Mouse (Mus musculus) MEL (cell line): ENCODE measurements around the gene Best1. TPM values are rescaled to one million over a fixed set of nuclear protein-coding genes. Genes with fewer than 3 reads are reported as not detected.

Experiments
- DNase-seq: peaks from one replicate; pipeline ENCODE4 v3.0.0; 2011; ENCODE audit warnings: low read depth, low spot score
- H3K27ac ChIP-seq: 2 replicates; pipeline ENCODE4 v1.5.1; 2012; ENCODE audit warnings: low read depth, mild to moderate bottlenecking, control low read depth, low read length, moderate library complexity; ENCODE audit not compliant: control insufficient read depth
- H3K27me3 ChIP-seq, 2 experiments: fragments of 150-350 bp in 1 of 2; sonication (generic) in 1 of 2; 2 replicates each; pipeline ENCODE4 v1.6.1; 2012; ENCODE audit warnings: low read length in 2 of 2, mild to moderate bottlenecking in 2 of 2, improper control_type of control experiment in 1 of 2, moderate library complexity in 1 of 2; ENCODE audit not compliant: insufficient read depth in 2 of 2, control insufficient read depth in 1 of 2
- H3K36me3 ChIP-seq, 2 experiments: 2 replicates each; pipeline ENCODE4 v1.6.1; 2012 to 2014; ENCODE audit warnings: low read length in 2 of 2, improper control_type of control experiment in 1 of 2, inconsistent platforms in 1 of 2, mild to moderate bottlenecking in 1 of 2; ENCODE audit not compliant: insufficient read depth in 2 of 2, control insufficient read depth in 1 of 2
- H3K4me1 ChIP-seq, 2 experiments: fragments of 150-350 bp in 1 of 2; sonication (generic) in 1 of 2; 2 replicates each; pipeline ENCODE4 v1.6.1; 2012; ENCODE audit warnings: low read length in 2 of 2, improper control_type of control experiment in 1 of 2, mild to moderate bottlenecking in 1 of 2; ENCODE audit not compliant: insufficient read depth in 2 of 2, control insufficient read depth in 1 of 2
- H3K4me3 ChIP-seq, 2 experiments: fragments of 150-350 bp in 1 of 2; sonication (generic) in 1 of 2; 2 replicates each; pipeline ENCODE4 v1.5.1; 2012; ENCODE audit warnings: low read depth in 2 of 2, low read length in 2 of 2, mild to moderate bottlenecking in 2 of 2, moderate library complexity in 2 of 2, control low read depth in 1 of 2, improper control_type of control experiment in 1 of 2; ENCODE audit not compliant: control insufficient read depth in 1 of 2, insufficient read depth in 1 of 2
- H3K79me2 ChIP-seq: 2 replicates; pipeline ENCODE4 v1.6.1; 2012; ENCODE audit warnings: mild to moderate bottlenecking, low read length, moderate library complexity; ENCODE audit not compliant: control insufficient read depth, poor library complexity, insufficient read depth
- H3K9ac ChIP-seq: 2 replicates; pipeline ENCODE4 v1.6.1; 2012; ENCODE audit warnings: low read depth, mild to moderate bottlenecking, control low read depth, low read length, moderate library complexity; ENCODE audit not compliant: control insufficient read depth, poor library complexity, severe bottlenecking
- H3K9me3 ChIP-seq: fragments of 150-350 bp; sonication (generic); replicated peaks from 2 replicates; pipeline ENCODE4 v1.6.1; 2012; ENCODE audit warnings: mild to moderate bottlenecking, low read length, improper control_type of control experiment, moderate library complexity; ENCODE audit not compliant: insufficient read depth
- CHD2 ChIP-seq: IDR thresholded peaks from 2 replicates; pipeline ENCODE4 v1.6.1; 2011; ENCODE audit warnings: low read length, improper control_type of control experiment
- E2F4 ChIP-seq: IDR thresholded peaks from 2 replicates; pipeline ENCODE4 v1.6.1; 2011; ENCODE audit warnings: low read depth, low read length, improper control_type of control experiment, borderline replicate concordance
- ELF1 ChIP-seq: IDR thresholded peaks from 2 replicates; pipeline ENCODE4 v1.6.1; 2014; ENCODE audit warnings: low read depth, mild to moderate bottlenecking, inconsistent platforms, low read length, improper control_type of control experiment, moderate library complexity
- GABPA ChIP-seq: IDR thresholded peaks from 2 replicates; pipeline ENCODE4 v1.6.1; 2012; ENCODE audit warnings: low read depth, mild to moderate bottlenecking, inconsistent platforms, low read length, improper control_type of control experiment, moderate library complexity
- GATA1 ChIP-seq: IDR thresholded peaks from 2 replicates; pipeline ENCODE4 v1.6.1; 2011; ENCODE audit warnings: low read depth, low read length, improper control_type of control experiment
- HCFC1 ChIP-seq: IDR thresholded peaks from 2 replicates; pipeline ENCODE4 v1.6.1; 2012; ENCODE audit warnings: low read depth, mild to moderate bottlenecking, inconsistent platforms, low read length, improper control_type of control experiment, moderate library complexity
- KAT2A ChIP-seq: conservative IDR thresholded peaks from 2 replicates; pipeline ENCODE4 v1.6.1; 2012; ENCODE audit warnings: low read depth, low read length, improper control_type of control experiment, inconsistent platforms
- MAFK ChIP-seq: IDR thresholded peaks from 2 replicates; pipeline ENCODE4 v1.6.1; 2011; ENCODE audit warnings: low read depth, mild to moderate bottlenecking, low read length, improper control_type of control experiment, borderline replicate concordance
- MAX ChIP-seq: IDR thresholded peaks from 2 replicates; pipeline ENCODE4 v1.6.1; 2011; ENCODE audit warnings: low read length, improper control_type of control experiment
- MAZ ChIP-seq: IDR thresholded peaks from 2 replicates; pipeline ENCODE4 v1.6.1; 2012; ENCODE audit warnings: low read depth, mild to moderate bottlenecking, inconsistent platforms, low read length, improper control_type of control experiment
- MEF2A ChIP-seq: IDR thresholded peaks from 2 replicates; pipeline ENCODE4 v1.6.1; 2014; ENCODE audit warnings: low read depth, mild to moderate bottlenecking, inconsistent platforms, low read length, improper control_type of control experiment; ENCODE audit not compliant: poor library complexity, insufficient replicate concordance, severe bottlenecking; ENCODE audit errors: extremely low read depth
- MYB ChIP-seq: IDR thresholded peaks from 2 replicates; pipeline ENCODE4 v1.6.1; 2011; ENCODE audit warnings: mild to moderate bottlenecking, low read depth, low read length, improper control_type of control experiment
- NELFE ChIP-seq: IDR thresholded peaks from 2 replicates; pipeline ENCODE4 v1.6.1; 2011; ENCODE audit warnings: low read depth, low read length, improper control_type of control experiment
- POLR2A ChIP-seq, 2 experiments: IDR thresholded peaks; 2 replicates each; pipeline ENCODE4 v1.6.1; 2011 to 2012; ENCODE audit warnings: low read length in 2 of 2, mild to moderate bottlenecking in 2 of 2, control low read depth in 1 of 2, improper control_type of control experiment in 1 of 2, low read depth in 1 of 2, moderate library complexity in 1 of 2; ENCODE audit not compliant: control insufficient read depth in 1 of 2, insufficient read depth in 1 of 2, poor library complexity in 1 of 2
- POLR2AphosphoS5 ChIP-seq: IDR thresholded peaks from 2 replicates; pipeline ENCODE4 v1.6.1; 2012; ENCODE audit warnings: low read depth, borderline replicate concordance, mild to moderate bottlenecking, inconsistent platforms, low read length, moderate library complexity, mixed read lengths
- RCOR1 ChIP-seq: IDR thresholded peaks from 2 replicates; pipeline ENCODE4 v1.6.1; 2012; ENCODE audit warnings: low read depth, mild to moderate bottlenecking, inconsistent platforms, low read length, improper control_type of control experiment
- SIN3A ChIP-seq: IDR thresholded peaks from 2 replicates; pipeline ENCODE4 v1.6.1; 2012; ENCODE audit warnings: low read length, improper control_type of control experiment, inconsistent platforms
- SMC3 ChIP-seq: IDR thresholded peaks from 2 replicates; pipeline ENCODE4 v1.6.1; 2011; ENCODE audit warnings: low read depth, low read length, improper control_type of control experiment
- TAL1 ChIP-seq: IDR thresholded peaks from 2 replicates; pipeline ENCODE4 v1.6.1; 2012; ENCODE audit warnings: mild to moderate bottlenecking, inconsistent platforms, low read length, moderate library complexity, mixed read lengths
- TCF12 ChIP-seq: IDR thresholded peaks from 2 replicates; pipeline ENCODE4 v1.6.1; 2014; ENCODE audit warnings: low read depth, mild to moderate bottlenecking, inconsistent platforms, low read length, improper control_type of control experiment, moderate library complexity
- USF1 ChIP-seq: IDR thresholded peaks from 2 replicates; pipeline ENCODE4 v1.6.1; 2014; ENCODE audit warnings: low read depth, mild to moderate bottlenecking, inconsistent platforms, low read length, improper control_type of control experiment, moderate library complexity
- USF2 ChIP-seq, 2 experiments: IDR thresholded peaks; 2 replicates each; pipeline ENCODE4 v1.6.1; 2011 to 2012; ENCODE audit warnings: improper control_type of control experiment in 2 of 2, low read length in 2 of 2, borderline replicate concordance in 1 of 2, inconsistent platforms in 1 of 2, low read depth in 1 of 2, mild to moderate bottlenecking in 1 of 2; ENCODE audit not compliant: insufficient read depth in 1 of 2
- ZC3H11A ChIP-seq: IDR thresholded peaks from 2 replicates; pipeline ENCODE4 v1.6.1; 2012; ENCODE audit warnings: low read depth, mild to moderate bottlenecking, inconsistent platforms, low read length, improper control_type of control experiment
- ZNF384 ChIP-seq: IDR thresholded peaks from 2 replicates; pipeline ENCODE4 v1.6.1; 2012; ENCODE audit warnings: low read depth, mild to moderate bottlenecking, inconsistent platforms, low read length, improper control_type of control experiment
- polyA plus RNA-seq, 2 experiments: library from polyadenylated mRNA; stranded (reverse) in 1 of 2; unstranded in 1 of 2; fragments of >175 nt in 1 of 2; fragments of >200 nt in 1 of 2; gene quantifications; 2 replicates each; pipeline versions ENCODE4 v1.2.1 to v1.2.4; 2012; ENCODE audit warnings: low replicate concordance in 2 of 2, low read depth in 1 of 2; ENCODE audit not compliant: insufficient read length in 2 of 2, insufficient read depth in 1 of 2, missing spikeins in 1 of 2
- total RNA-seq: library from RNA; depleted of rRNA; stranded (reverse); fragments of 300-350 nt; gene quantifications from 2 replicates; pipeline ENCODE4 v1.2.3, GENCODE M21; 2012

Gene Best1
- total and polyA plus RNA-seq, 3 experiments: 0.08 TPM; not detected in 2

- TF ChIP-seq MAX: no peak
- TF ChIP-seq POLR2A (IDR thresholded peaks at IDR 0.05; ENCODE audit: control insufficient read depth in 1 of 2, insufficient read depth in 1 of 2, low read depth in 1 of 2, low read length in 2 of 2, poor library complexity in 1 of 2): peak in 1 of 2 experiments; percentile 65; a peak in 1 of 4 replicates
- no peak for TF ChIP-seq MAFK
- TF ChIP-seq TAL1: no peak
- TF ChIP-seq SIN3A: no peak
- TF ChIP-seq, all 39 proteins: peak for 4
These were observed 16.1 kb downstream of the Best1 start (continued) for GRCm38 (mm10) chr19:9985190-9985899.

GRCm38 (mm10) chr19:9984111-9985055 lies 17.1 kb downstream of the Best1 start:
- H3K27ac ChIP-seq: peak overlapping the region; percentile 96
- H3K36me3 ChIP-seq: peaks cover 14 to 41% of the 10 kb centered on the region in 2 experiments
- peak overlapping the region; percentile 90 to 96 for H3K4me3 ChIP-seq
- no peaks in the 10 kb centered on the region for H3K9me3 ChIP-seq
- peak overlapping the region; percentile 97 for H3K9ac ChIP-seq
- H3K4me1 ChIP-seq: peaks cover 21 to 28% of the 10 kb centered on the region in 2 experiments
- TF ChIP-seq KAT2A: no peak
- peak; percentile 49 for TF ChIP-seq USF1
- no peak for TF ChIP-seq MEF2A
- TF ChIP-seq HCFC1: no peak
- no peak for TF ChIP-seq CHD2
- peaks cover 25% of the 10 kb centered on the region for H3K79me2 ChIP-seq
- H3K27me3 ChIP-seq: no peaks in the 10 kb centered on the region
- peak; percentile 29 for DNase-seq

DNA sequence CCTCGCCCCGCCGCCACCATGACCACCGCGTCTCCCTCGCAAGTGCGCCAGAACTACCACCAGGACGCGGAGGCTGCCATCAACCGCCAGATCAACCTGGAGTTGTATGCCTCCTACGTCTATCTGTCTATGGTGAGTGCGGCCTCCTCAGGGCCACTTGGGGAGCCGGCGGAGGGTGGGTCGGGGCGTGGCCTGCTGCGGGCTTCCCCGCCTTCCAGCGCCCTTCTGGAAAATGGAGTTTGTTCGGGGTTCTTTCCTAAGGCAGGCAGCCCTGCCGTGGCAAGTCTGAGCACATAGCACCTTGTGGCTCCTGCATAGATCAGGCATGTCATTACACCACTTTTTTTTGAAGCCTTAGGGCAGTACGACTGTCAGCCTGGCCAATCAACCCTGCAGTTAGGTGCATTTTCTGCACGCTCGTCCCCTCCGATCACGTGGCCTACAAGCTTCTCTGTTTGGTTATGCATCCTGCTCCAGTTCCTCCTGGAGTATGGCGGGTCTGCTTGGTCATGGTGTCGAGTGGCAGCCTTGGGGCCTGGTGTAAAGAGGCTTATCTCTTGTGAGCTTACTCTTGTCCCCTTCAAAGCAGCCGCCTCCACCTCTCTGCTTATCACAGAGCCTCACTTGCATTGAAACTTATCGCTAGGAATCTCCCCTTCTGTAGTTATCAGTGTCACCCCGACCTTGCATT lies 18.4 kb downstream of the Best1 start:
- Histone ChIP-seq H3K79me2 (peaks cover 25% of the 10 kb centered on the region), H3K4me1 (peaks cover 32 to 36% of the 10 kb centered on the region in 2 experiments), H3K27ac (peak overlapping the region; percentile 96), H3K27me3 (no peaks in the 10 kb centered on the region), H3K9ac (peak overlapping the region; percentile 97), H3K36me3 (peaks cover 14 to 49% of the 10 kb centered on the region in 2 experiments), H3K9me3 (no peaks in the 10 kb centered on the region), H3K4me3 (peak overlapping the region; percentile 90 to 96)
- DNase-seq: peak; percentile 91
- TF ChIP-seq USF2 (IDR thresholded peaks at IDR 0.05; ENCODE audit: borderline replicate concordance in 1 of 2, insufficient read depth in 1 of 2, low read depth in 1 of 2, low read length in 2 of 2) (peak in 1 of 2 experiments; percentile 69; a peak in 3 of 4 replicates), MYB (peak; percentile 51), MAZ (peak; percentile 60), ZNF384 (no peak), POLR2AphosphoS5 (no peak; the same call in 1 of the 2 replicates), MAX (peak; percentile 94), ZC3H11A (no peak), GATA1 (peak; percentile 97), E2F4 (no peak), RCOR1 (peak; percentile 70; the same call in 1 of the 2 replicates), KAT2A (peak; percentile 52; the same call in 1 of the 2 replicates), TCF12 (peak; percentile 93), USF1 (peak; percentile 94), GABPA (peak; percentile 65; the same call in 1 of the 2 replicates), HCFC1 (peak; percentile 46; the same call in 1 of the 2 replicates), SMC3 (no peak), NELFE (no peak), ELF1 (no peak)
